Mouse (Mus musculus): ENCODE measurements around the gene Cdh4.

- TF ChIP-seq GATA1 (IDR thresholded peaks at IDR 0.05; ENCODE audit: low read length): no peak
- TF ChIP-seq TAL1 (IDR thresholded peaks at IDR 0.05; ENCODE audit: low read length): no peak
Observed at GRCm38 (mm10) chr2:179813035-179813827, 371.0 kb downstream of the Cdh4 start.

All from erythroblast, embryonic 14.5 days (primary cell).